Mouse (Mus musculus): ENCODE data around the gene Ptch2. TPM values are rescaled to one million over a fixed set of nuclear protein-coding genes. Genes with fewer than 3 reads are reported as not detected.

Gene Ptch2
- polyA plus RNA-seq, 1 experiment from 2014 or later = 3.6 TPM

DNA sequence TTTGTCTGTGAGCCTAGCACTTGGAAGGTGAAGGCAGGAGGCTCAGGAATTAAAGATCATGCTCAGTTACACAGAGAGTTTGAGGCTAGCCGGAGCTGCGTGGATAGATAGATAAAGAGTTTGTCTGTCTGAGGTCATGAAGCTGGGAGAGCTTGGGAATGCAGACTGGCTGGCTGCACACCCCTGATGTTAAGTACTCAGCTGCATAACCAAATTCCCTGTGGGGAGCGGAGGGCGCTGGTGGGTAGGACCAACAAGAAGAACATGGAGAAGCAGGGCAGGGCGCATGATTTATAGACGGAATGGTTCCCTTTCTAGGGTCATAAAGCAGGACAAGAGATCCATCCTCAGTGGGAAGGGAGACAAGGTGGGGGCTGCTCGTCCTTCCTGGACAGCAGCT, 47.1 kb downstream of the Ptch2 start:
- DNase-seq (ENCODE audit: low spot score) = no peak
- no peak overlapping the region for H3K4me3 ChIP-seq (ENCODE audit: low read depth, low read length)
- WGBS = 49% methylated on average over 7 of the region's 7 CpGs
- H3K9ac ChIP-seq (replicated peaks; ENCODE audit: low read depth) = no peak overlapping the region
- H3K4me2 ChIP-seq (replicated peaks; ENCODE audit: low read depth, low read length) = no peak overlapping the region
- TF ChIP-seq CTCF (IDR thresholded peaks at IDR 0.05) (no peak), EP300 (IDR thresholded peaks at IDR 0.05) (no peak)
- no peaks in the 10 kb centered on the region for H3K9me3 ChIP-seq (ENCODE audit: low read length)
- ATAC-seq = no peak
- no peaks in the 10 kb centered on the region for H3K27me3 ChIP-seq (replicated peaks; ENCODE audit: insufficient read depth, low read length)
- no peak overlapping the region for H3K27ac ChIP-seq (ENCODE audit: low read length)
- H3K36me3 ChIP-seq (ENCODE audit: insufficient read depth, low read length) = no peaks in the 10 kb centered on the region
- no peaks in the 10 kb centered on the region for H3K4me1 ChIP-seq (ENCODE audit: insufficient read depth, low read depth, low read length)

DNA sequence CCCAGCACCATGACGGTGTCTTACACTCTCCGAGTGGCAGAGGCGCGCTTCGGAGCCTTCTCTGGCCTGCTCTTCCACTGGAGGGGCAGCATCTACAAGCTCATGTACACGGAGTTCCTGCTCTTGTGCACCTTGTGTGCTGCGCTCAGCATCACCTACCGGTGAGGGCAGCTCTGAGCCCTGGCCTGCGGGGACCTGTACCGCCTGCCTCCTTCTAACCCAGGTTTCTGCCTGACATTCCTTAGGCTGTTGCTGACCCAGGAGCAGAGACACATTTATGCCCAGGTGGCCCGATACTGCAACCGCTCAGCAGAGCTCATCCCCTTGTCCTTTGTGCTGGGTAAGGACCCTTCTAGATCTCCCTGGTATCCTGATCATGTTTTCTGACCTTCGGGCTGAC, 49.4 kb downstream of the Ptch2 start:
- 86% methylated on average over 13 of the region's 13 CpGs for WGBS
- ATAC-seq (no peak), DNase-seq (ENCODE audit: low spot score) (no peak)
- no peaks in the 10 kb centered on the region for H3K4me1 ChIP-seq (ENCODE audit: insufficient read depth, low read depth, low read length)
- TF ChIP-seq CTCF (IDR thresholded peaks at IDR 0.05) (no peak), EP300 (IDR thresholded peaks at IDR 0.05) (no peak)
- H3K27me3 ChIP-seq (replicated peaks; ENCODE audit: insufficient read depth, low read length) = no peaks in the 10 kb centered on the region
- H3K27ac ChIP-seq (ENCODE audit: low read length) = no peak overlapping the region
- no peak overlapping the region for H3K9ac ChIP-seq (replicated peaks; ENCODE audit: low read depth)
- H3K4me3 ChIP-seq (ENCODE audit: low read depth, low read length) = no peak overlapping the region
- H3K4me2 ChIP-seq (replicated peaks; ENCODE audit: low read depth, low read length) = no peak overlapping the region
- H3K36me3 ChIP-seq (ENCODE audit: insufficient read depth, low read length) = peaks cover under 1% of the 10 kb centered on the region; the same call in 1 of the 2 replicates
- no peaks in the 10 kb centered on the region for H3K9me3 ChIP-seq (ENCODE audit: low read length)

DNA sequence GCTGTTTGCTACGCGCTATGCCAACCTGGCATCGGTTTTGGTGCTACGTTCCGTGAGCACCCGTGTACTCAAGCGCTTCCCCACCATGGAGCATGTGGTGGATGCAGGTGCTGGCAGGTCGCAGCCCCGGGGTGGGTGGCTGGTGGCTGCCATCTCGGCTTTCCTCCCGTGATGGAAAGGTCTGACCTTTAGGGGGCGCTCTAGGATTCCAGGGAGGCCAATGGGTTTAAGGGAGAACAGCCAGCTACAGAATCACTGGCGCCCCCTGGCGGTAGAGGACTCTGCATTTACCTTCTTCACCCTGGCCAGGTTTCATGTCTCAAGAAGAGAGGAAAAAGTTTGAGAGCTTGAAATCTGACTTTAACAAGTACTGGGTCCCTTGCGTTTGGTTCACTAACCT, 50.3 kb downstream of the Ptch2 start:
- H3K27me3 ChIP-seq (replicated peaks; ENCODE audit: insufficient read depth, low read length) = no peaks in the 10 kb centered on the region
- DNase-seq (ENCODE audit: low spot score) = peak; percentile 92

DNA sequence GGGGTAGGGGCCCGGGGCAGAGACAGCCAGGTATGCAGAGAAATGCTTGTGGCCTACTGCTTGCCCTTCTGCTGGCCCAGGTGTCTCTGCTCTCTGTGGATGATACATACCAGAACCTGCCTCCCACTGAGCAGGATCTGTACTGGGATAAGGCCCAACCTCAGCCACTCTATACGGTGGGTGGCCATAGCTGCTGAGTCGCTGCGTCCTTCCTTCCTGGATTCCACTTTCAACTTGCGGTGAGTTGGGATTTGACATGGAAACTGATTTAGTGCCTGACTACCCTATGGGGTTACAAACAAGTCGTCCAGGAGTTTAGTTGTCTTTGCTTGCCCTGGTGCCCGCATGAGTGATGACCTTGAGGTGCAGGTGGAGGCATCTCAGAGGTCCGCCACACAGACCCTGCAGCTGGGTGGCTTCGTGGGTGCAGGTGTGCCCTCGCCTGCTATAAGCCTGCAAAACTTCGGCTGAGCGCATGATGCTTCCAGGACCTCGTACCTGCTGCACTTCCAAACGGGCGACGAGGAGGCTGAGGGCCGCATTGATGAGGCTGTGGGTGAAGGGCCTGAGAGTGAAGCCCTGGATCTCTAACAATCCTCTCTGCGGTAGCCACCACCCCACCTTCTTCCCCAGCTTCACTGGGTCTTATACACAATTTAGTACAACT, 52.3 kb downstream of the Ptch2 start:
- WGBS = 77% methylated on average over 18 of the region's 18 CpGs
- peaks cover 24% of the 10 kb centered on the region; the same call in 1 of the 2 replicates for H3K36me3 ChIP-seq (ENCODE audit: insufficient read depth, low read length)
- H3K27ac ChIP-seq (ENCODE audit: low read length) = no peak overlapping the region
- DNase-seq (ENCODE audit: low spot score) (no peak), ATAC-seq (no peak)
- H3K4me1 ChIP-seq (ENCODE audit: insufficient read depth, low read depth, low read length) = no peaks in the 10 kb centered on the region
- no peak overlapping the region for H3K9ac ChIP-seq (replicated peaks; ENCODE audit: low read depth)
- H3K4me3 ChIP-seq (ENCODE audit: low read depth, low read length) = no peak overlapping the region
- TF ChIP-seq CTCF (IDR thresholded peaks at IDR 0.05) = no peak
- no peak for TF ChIP-seq EP300 (IDR thresholded peaks at IDR 0.05)
- no peaks in the 10 kb centered on the region for H3K9me3 ChIP-seq (ENCODE audit: low read length)
- H3K27me3 ChIP-seq (replicated peaks; ENCODE audit: insufficient read depth, low read length) = no peaks in the 10 kb centered on the region
- H3K4me2 ChIP-seq (replicated peaks; ENCODE audit: low read depth, low read length) = no peak overlapping the region

More for the DNA sequence above, 50.3 kb downstream of the Ptch2 start:
- H3K9ac ChIP-seq (replicated peaks; ENCODE audit: low read depth) = no peak overlapping the region
- TF ChIP-seq CTCF (IDR thresholded peaks at IDR 0.05) (peak; percentile 98), EP300 (IDR thresholded peaks at IDR 0.05) (no peak)
- H3K27ac ChIP-seq (ENCODE audit: low read length) = no peak overlapping the region
- no peaks in the 10 kb centered on the region for H3K4me1 ChIP-seq (ENCODE audit: insufficient read depth, low read depth, low read length)
- no peaks in the 10 kb centered on the region for H3K9me3 ChIP-seq (ENCODE audit: low read length)
- peak; percentile 71 for ATAC-seq
- H3K36me3 ChIP-seq (ENCODE audit: insufficient read depth, low read length) = peaks cover 8% of the 10 kb centered on the region; the same call in 1 of the 2 replicates
- no peak overlapping the region for H3K4me3 ChIP-seq (ENCODE audit: low read depth, low read length)
- no peak overlapping the region for H3K4me2 ChIP-seq (replicated peaks; ENCODE audit: low read depth, low read length)
- WGBS = 27% methylated on average over 15 of the region's 15 CpGs

DNA sequence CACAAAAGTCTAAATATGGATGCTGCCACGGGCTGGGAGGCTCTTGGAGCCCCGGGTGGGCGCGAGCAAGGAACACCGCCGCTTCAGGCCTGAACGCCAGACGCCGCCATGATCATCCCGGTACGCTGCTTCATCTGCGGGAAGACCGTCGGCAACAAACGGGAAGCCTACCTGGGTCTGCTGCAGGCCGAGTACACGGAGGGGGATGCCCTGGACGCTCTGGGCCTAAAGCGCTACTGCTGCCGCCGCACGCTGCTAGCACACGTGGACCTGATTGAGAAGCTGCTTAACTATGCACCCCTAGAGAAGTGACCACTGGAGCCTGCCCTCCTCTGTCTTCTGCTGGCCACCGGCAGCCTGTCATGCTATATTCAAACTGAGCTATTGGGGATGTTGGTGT, 52.9 kb downstream of the Ptch2 start:
- DNase-seq (ENCODE audit: low spot score) (no peak), ATAC-seq (no peak)
- no peak overlapping the region for H3K4me2 ChIP-seq (replicated peaks; ENCODE audit: low read depth, low read length)
- TF ChIP-seq EP300 (IDR thresholded peaks at IDR 0.05) = no peak
- no peak for TF ChIP-seq CTCF (IDR thresholded peaks at IDR 0.05)
- H3K27me3 ChIP-seq (replicated peaks; ENCODE audit: insufficient read depth, low read length) = no peaks in the 10 kb centered on the region
- H3K36me3 ChIP-seq (ENCODE audit: insufficient read depth, low read length) = peaks cover 30% of the 10 kb centered on the region; the same call in 1 of the 2 replicates
- no peak overlapping the region for H3K9ac ChIP-seq (replicated peaks; ENCODE audit: low read depth)
- H3K4me3 ChIP-seq (ENCODE audit: low read depth, low read length) = no peak overlapping the region
- no peak overlapping the region for H3K27ac ChIP-seq (ENCODE audit: low read length)
- no peaks in the 10 kb centered on the region for H3K4me1 ChIP-seq (ENCODE audit: insufficient read depth, low read depth, low read length)
- 64% methylated on average over 24 of the region's 24 CpGs for WGBS
- H3K9me3 ChIP-seq (ENCODE audit: low read length) = no peaks in the 10 kb centered on the region

DNA sequence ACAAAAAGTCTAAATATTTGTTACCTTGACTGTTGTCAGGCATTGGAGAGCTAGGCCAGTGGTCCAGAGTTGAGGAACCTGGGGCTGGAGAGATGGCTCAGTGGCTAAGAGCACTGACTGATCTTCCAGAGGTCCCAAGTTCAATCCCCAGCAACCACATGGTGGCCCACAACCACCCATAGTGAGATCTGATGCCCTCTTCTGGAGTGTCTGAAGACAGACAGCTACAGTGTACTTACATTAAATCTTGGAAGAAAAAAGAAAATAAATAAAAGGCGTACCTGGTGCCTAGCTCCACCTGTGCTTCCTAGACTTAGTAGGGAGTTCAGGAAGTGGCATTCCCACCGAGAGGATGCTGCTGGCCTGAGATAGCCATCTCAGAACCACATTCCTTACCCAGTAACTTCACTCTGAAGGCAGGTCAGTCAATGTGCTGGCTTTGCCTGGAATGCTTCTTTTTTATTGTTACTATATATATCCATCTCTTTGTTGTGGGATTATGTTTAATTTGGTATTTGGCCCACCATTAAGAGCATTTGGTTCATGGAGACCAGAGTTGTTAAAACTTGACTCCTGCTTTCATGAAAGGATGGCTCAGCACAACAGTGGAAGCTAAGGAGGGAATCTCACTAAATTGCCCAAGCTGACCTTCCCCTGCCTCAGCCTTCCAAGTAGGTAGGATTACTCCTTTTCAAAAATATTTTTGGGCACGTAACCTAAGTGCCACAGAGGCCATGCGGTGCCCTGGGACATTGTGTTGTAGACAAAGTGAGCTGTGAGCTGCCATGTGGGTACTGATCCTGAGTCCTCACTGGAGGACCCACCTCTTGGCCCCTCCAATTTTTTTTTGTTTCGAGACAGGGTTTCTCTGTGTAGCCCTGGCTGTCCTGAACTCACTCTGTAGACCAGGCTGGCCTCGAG, 53.7 kb downstream of the Ptch2 start:
- H3K4me1 ChIP-seq (ENCODE audit: insufficient read depth, low read depth, low read length) = no peaks in the 10 kb centered on the region
- no peaks in the 10 kb centered on the region for H3K27me3 ChIP-seq (replicated peaks; ENCODE audit: insufficient read depth, low read length)
- WGBS = 59% methylated on average over 6 of the region's 6 CpGs
- DNase-seq (ENCODE audit: low spot score) = no peak
- H3K4me3 ChIP-seq (ENCODE audit: low read depth, low read length) = no peak overlapping the region
- H3K36me3 ChIP-seq (ENCODE audit: insufficient read depth, low read length) = peaks cover 35% of the 10 kb centered on the region
- H3K4me2 ChIP-seq (replicated peaks; ENCODE audit: low read depth, low read length) = no peak overlapping the region
- no peak for ATAC-seq
- no peak overlapping the region for H3K9ac ChIP-seq (replicated peaks; ENCODE audit: low read depth)
- no peak; the same call in 1 of the 2 replicates for TF ChIP-seq CTCF (IDR thresholded peaks at IDR 0.05)
- TF ChIP-seq EP300 (IDR thresholded peaks at IDR 0.05) = no peak
- no peaks in the 10 kb centered on the region for H3K9me3 ChIP-seq (ENCODE audit: low read length)
- no peak overlapping the region for H3K27ac ChIP-seq (ENCODE audit: low read length)
